Mouse (Mus musculus) lung, postnatal 10 days (tissue): ENCODE measurements around the gene Adamts7.
A peak's percentile ranks its signal among the peaks of the same experiment; 100 is the strongest.

ENCODE experiments used
- DNase-seq: peaks from one replicate; pipeline ENCODE4 v3.0.0; 2021

The Adamts7 gene

DNA sequence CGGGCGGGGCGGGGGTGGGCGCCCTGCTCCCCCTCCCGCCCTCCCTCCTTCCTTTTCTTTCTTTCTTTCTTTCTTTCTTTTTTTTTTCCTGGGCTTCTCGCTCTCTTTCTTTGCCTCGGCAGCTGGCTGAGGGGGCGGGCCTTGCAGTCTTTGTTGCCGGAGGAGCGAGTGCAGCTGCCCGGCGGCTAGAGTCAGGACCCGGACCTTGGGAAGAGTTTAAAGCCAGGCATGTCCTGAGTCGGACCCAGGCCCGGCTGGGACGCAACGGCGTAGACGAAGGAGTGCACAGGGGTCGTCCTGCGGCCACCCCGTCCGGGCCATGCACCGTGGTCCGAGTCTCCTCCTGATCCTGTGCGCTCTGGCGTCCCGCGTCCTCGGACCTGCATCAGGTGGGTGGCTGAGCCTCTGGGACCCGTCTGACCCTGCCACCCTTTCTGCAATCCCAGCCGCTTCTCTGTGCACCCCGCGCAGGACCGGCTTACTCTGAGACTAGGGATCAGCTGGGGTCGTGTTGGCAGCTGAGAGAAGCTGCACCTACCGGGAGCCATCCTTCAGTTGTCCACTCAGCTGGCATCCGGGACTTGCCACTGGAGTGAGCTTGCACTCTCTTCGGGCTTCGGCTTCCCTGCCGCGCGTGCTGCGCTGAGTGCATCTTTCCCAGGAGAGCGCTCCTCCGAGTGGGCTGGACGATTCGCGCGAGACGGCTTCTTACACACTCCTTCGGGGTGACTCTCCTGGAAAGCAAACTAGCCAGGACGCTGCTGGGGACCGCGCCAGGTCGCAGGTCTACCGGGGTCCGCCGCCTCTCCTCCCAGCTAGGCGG lies at the start of gene Adamts7:
TSS of gene Adamts7 (plus strand) at position 144 of the 823 bp plus-strand sequence.
- DNase-seq: peak; percentile 80

DNA sequence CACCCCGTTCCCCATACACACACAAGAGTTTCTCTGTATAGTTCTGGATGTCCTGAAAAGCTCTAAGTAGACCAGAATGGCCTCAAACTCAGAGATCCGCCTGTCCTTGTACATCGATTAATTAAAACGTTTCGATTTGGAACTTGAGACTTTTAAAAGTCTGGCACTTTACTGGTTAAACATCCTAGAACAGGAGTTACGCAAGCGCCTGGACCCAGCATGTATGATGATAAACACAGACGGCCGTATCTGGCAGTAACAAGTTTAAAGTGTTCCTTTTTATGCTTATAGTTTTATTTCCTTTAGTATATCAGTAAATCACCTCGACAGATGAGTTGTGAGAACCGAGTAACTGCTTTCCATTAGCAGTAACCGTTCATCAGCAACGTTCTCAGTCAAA lies 49.7 kb upstream of the Adamts7 start:
- DNase-seq: no peak

DNA sequence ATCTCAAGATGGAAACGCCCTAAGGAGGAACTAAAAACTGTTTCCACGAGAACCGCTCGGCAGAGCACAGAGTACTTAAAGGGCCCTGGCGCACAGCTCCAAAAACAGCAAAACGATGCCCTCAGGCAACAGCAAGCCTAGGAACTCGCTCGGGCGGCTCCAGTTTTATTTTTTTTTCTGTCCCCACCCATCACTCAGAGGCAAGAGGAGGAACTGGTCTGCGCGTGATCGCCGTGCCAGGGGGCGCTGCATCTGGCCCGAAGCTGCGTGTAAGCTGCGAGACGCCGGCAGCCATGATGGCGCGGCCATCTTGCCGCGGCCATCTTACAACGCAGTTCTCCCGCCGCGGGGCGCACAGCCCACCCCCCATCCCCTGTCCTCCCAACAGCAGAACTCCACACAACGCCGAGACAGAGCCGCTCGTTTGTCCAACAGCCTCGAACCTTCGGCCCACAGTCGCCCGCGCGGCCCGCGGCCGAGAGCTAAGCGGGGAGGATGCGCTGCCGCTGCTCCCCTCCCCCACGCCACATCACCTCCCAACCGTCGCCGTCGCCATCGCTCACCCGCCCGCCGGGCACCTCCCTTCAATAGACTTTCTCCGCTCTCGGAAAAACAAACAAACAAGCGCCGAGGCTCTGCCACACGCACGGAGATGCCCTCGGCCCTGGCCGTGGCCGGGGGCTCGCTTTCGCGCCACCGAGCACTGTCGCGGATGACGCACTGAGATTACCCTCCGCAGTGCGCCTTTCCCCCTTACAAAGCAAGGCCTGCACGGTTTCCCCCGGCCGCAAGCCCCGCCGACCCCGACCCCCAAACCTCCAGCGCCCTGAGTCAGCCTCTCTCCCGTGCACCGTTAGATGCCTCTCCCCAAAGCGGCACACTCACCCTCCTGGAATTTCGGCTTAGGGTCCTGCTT lies 49.0 kb upstream of the Adamts7 start:
- DNase-seq: peak; percentile 95

DNA sequence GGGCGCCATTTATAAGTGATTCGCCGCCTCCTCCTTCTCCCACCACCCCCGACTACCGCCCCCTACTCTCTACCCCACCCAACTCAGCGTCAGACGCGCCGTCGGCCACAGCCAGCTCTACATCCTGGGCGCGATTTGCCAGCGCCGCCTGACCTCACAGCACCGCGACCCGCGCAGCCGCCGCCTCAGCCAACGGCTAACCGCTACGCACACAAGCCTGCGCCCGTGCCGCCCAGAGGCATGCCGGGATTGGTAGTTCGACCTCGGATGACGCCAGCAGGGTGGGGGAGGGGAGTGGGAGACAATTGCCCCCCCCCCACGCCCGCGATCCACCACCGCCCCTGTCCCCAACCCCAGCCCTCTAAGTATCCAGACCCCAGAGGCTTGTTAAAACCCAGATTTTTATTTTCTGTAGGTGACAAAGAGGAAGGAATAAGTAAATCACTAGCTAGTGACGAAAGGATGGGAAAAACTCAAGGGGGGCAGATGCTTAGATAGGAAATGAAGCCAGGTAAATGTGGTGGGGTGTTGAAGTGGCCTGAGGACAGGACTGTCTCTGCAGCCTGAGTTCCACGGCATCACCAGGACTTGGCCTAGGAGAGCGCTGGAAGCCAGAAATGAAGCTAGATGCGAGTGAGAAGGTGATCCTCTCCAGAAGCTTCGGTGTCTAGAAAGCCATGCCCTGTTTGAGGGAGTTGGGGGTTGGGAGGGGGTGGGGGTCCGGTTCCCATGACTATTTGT lies 48.1 kb upstream of the Adamts7 start, which contains the start of gene Morf4l1:
TSS of gene Morf4l1 (minus strand) at position 208 of the 741 bp plus-strand sequence.
- peak; percentile 97 for DNase-seq

DNA sequence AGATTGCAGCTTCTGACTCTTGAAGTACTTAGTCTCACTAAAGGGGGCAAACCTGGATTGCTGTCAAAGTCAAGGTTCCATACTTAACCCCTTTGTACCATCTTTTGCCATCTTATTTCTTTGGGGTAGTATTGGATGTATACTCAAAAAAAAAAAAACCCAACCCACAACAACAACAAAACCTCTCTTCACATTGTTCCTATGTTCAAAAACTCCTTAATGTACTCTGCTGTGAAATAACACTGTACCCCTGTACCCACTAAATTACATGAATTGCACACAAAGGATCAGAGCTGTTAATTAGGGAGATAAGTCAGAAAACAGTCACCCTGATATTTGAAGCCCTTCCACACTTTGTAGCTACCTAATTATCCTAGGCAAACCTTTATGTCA lies 47.6 kb upstream of the Adamts7 start:
- DNase-seq: no peak

DNA sequence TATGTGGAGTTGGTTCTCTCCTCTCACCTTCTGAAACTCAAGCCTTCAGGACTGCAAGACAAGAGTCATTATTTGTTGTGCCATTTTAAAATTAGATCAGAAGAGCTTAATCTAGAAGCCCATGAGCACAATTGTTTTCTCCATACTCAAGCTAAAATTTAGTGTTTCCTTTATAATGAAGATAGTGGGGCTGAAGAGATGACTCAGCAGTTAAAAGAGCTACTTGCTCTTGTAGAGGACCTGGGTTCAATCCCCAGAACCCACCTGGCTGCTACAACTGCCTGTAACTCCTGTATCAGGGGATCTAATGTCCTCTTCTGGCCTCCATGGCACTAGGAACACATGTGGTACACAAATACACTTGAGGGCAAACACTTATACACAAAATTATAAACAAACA lies 45.6 kb upstream of the Adamts7 start:
- DNase-seq: no peak

DNA sequence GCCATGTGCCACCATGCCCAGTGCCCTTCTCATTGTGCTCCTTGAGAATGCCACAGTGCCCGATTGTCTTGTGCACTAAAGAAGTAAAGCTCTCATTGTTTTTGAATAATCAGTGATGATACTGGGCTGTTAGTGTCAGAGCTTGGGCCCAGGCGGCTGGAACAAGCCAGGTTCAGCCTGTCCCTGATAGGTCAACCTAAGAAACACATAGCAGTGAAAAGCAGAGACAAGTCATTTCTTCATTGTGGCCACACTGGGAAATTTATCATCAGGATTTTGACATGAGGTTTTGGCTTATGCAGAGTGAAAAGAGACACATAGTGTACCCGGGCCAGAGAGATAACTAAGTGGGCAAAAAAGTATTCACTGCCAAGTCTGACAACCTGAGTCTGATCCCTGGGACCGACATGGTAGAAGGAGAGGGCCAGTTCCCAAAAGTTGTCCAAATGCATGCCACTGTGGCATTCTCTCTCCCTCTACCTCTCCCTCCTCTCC lies 40.6 kb upstream of the Adamts7 start:
- DNase-seq: no peak

DNA sequence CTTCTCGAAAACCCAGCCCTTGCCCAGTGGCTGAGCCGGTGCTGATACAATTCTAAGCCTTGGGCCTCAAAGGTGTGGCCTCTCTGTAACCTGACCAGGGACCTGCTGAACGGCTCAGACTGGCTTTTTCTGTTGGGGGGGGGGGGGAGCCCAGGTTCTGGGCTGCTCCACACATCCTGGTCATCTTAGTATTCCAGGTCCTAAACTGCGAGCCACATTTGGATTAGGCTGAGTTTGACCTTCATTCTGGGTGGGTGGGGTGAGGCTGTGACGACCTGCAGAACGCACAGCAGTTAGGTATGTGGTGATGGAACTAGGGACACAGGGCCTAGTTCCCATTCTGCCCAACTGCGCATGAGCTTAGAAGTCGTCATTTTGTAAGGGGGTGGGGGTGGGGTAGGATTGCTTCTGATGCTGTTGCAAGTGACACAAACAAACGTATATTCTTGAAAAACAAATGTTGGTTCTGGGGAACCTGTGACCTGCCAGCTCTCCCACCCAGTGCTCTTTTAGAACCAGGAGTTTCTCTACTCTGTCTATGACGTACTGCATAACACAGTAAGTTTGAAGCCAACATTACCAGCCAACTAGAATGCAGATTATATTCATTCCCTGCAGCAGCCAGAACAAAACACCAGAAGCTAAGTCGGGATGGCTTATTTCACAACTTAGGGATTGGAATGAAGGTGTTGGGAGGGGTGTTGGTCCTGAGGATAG lies 38.6 kb upstream of the Adamts7 start:
- DNase-seq: no peak

DNA sequence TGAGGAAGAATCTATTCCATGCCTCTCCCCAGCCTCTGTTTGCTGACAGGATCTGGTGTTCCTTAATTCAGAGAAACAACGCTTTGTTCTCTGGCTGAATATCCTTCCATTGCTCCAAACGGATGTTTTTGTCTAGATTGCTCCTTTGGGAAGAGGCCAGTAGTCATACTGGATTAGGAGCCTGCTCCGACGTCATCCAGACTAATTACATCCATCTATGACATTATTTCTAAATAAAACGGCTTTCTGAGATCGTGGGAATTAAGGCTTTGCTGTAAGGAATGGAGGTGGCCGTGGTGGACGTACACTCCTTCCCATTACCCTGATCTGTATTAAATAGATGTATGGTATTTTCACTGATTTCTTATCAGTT lies 38.0 kb upstream of the Adamts7 start:
- peak; percentile 61 for DNase-seq

DNA sequence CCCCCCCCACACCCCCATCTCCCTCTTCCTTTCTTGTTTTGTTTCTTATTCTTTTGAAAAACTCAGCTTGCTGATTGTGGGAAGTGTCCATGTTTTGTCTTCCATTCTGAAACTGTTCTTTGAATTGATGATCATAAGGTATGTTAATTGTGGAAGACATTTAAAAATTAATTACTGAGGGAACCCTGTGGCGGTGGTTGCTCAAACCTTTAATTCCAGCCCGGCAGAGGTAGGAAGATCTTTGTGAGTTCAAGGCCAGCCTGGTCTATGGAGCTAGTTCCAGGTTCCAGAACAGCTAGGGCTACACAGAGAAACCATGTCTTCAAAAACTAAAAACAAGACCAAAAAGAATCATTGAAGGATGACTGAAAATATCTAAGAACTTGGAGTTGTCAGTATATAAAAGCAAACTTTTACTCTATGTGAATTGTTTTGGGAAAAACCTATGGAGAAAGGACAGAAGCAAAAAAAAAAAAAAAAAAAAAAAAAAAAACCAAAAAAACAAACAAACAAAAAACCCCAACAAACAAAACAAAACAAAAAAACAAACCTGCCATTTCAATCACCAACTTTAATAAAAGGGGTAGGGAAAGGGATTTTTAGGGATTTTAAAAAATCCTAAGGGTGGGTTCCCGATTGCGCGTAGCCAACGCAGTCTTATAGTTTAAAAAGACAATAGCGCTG lies 37.3 kb upstream of the Adamts7 start:
- DNase-seq: no peak

DNA sequence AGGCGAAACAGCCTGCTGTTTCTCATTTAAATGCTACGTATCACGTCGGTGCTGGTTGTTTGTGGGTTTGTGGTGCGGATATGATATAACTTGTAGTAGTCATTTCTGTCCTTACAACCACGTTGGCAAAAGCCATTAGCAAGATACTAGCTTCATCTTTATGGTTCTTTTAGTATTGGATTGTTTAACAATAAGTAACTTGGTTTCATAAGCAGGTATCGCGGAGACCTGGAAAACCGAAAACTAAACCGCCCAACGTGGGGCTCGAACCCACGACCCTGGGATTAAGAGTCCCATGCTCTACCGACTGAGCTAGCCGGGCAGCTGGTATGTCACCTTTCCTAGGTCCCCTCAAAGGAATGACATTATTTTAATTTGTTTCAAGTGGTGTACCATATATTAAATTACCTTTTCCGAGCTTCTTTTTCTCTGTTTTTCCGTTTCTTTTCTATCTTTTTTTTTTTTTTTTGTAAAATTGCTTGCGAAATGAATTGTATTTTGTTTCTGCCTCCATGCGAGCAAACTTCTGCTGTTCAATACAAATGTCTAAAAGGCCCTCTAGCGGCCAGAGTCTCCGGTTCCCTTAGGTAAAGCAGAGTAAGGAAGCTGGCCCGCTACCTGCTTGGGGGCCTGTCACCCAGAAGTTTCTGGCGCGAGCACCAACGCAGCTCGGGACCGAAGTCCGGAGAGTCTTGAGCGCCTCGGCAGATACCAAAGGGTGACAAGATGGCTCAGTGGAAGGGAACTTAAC lies 36.4 kb upstream of the Adamts7 start:
- peak; percentile 85 for DNase-seq

DNA sequence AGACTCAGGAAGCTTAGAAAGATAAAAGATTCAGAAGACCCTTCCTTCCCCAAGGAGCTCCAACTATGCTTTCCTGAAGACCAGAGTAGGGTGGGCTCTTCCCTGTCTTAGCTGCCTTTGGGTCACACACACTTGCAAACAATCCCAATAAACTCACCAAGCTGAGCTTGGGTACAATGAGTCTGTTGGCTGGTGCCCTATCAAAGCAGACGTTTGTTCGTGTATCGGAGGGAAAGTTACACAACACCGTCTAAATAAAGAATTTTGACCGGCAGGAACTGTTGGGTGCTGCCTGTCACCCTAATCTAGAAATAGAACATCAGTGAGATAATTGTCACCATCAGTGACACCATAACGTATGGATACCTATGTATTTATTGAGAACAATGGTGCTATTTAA lies 35.7 kb upstream of the Adamts7 start:
- no peak for DNase-seq

DNA sequence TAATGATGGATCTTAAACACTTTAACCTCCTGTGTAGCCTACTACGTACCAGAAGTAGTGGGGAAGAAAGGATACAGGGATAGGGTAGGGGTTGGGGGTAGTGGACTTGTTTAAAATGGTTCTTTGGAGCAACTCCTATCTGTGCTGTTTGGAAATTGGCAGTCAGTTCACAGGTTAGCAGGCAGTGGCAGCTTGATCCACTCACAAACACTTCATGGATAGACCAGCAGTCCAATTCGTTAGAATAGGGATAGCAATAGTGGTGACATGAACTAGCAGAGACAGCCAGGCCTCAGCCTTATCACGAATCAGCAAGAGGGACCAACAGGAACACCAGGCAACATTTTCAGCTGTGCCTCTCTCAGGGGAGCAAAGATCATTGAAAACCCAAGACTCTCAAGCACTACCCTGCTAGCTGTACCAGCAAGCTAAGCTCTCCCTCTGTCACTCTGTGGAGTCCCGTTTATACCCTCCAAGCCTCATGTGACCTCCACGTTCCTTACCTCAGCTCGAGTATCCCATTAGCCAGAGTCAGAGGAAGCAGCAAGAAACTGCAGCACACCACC lies 34.1 kb upstream of the Adamts7 start:
- peak; percentile 18 for DNase-seq

DNA sequence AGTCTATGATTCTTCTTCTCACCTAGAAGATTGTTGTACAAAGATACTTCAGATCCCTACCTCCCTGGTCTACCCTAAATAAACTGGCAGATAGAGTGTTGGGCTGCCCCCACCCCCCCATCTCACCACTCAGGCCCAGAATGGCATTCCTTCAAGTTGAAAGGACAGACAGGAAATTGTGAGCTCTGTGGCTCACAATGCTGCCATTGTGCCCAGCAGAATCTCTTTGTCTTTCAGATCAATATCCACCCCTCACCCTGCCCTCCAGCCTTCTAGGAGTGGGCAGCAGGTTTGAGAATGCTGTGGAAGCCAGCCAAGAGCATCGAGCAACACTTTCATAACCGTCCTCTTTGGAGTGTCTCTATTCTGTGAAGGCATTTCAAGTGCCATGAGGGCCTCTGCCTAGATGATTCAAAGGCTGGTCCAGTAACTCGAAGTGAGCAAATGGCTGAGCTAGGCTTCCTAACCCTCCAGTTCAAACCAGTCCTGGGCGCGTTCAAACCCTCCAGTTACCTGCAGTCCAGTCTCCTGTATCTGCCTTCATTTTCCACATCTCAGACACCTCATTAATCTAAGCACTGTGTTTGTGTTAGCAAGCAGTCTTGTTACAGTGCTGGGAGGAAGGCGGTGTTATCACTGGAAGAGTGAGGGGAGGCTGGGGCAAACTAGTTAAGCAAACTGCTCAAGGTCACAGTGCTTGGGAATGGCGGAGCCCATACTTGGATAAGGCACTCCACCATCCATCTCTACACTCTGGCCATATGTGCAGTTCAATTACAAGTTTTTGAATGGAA lies 29.1 kb upstream of the Adamts7 start:
- no peak for DNase-seq

DNA sequence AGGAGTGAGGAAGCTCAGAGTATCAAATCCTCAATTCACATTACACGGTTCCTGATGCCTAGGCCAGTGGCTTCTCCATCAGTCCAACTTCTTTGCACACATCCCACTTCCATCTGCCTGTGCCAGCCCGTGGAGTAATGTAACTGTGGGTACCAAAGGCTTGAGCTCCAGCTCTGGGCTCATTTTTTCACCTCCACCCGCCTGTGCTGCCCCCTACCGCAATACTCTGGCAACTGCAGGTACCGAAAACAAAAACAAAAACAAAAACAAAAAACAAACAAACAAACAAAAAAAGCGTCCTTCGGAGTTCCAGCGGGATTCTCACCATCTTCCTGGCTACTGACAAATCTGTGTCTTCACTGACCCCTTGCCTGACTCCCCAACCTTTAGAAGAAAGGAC lies 27.4 kb upstream of the Adamts7 start:
- DNase-seq: no peak

DNA sequence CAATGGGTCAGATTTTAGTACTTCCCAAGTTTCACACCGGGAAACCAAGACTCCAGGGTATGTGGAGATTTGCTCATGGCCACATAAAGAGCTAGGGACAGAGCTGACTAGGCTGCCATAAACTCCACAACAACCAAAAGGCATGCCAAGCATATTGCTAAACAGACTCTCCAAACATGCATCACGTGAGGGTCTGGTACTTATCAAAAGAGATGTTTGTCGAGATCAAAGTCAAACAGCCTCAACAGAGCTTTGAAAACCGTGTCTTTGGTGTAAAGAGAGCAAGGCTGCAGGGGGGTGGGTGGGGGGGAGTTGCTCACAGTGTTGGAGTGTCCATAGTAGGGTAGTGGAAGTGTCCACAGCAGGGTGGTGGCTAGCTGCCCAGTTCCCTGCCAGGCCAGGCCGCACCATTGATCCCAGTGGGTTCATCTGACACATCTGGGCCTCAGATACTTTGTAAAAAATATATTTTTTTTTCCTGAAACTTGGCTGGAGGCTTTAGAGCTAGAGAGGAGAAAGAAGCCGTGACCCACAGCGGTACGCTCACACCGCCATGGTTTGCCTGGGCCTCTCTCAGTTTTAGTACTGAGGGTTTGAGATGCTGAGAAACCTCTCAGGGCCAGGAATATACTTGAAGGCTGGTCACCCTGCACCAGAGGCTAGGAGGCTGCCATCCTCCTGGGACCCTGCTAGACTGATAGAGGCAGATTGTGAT lies 26.7 kb upstream of the Adamts7 start:
- DNase-seq: no peak

DNA sequence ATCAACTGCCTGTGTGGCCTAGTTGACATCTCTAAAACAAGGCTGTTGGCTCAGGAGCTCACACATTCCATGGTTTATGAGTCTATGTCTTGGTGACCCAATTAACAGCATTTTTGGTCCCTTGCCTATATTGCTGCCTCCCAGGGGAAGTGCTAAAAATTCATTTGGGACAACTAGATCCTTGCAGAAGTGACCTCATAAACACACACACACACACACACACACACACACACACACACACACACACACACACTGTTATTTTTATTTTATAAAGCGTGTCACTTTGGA lies 26.2 kb upstream of the Adamts7 start:
- DNase-seq: peak; percentile 41

DNA sequence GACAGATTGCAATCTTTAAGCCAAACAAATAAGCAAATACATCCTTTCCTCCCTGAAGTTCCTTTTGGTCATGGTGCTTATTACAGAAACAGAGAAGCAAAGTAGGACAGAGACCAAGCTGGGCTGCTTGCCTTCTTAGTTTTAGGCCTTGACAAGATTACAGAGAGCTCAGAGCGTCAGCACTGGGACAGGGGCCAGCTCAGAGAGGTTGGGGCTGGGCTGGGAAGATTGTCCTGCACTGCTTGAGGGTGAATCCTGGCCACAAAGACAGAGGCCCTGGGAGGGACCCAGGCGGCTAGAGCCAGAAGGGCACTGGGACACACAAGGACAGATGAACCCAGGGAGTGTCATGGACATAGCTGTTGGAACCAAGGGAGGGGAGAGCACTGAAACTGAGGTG lies 17.1 kb upstream of the Adamts7 start:
- peak; percentile 56 for DNase-seq

DNA sequence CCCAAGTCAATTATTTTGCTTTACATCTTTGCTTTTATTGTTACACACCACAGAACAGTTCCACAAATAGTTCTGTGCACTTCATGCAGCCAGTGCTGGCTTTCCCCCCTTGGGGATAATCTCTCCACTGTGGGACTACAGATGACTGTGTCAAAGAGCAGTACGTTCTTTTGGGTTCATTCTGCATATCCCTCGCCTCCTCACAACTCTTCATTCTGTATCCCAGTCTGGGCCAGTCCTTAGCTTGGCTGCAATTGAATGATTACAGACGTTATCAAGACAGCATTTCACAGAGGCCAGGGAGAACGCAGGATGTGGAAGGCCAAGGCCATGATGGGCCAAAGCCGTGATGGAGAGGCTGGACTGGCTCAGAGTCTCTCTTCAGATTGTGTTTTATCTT lies 16.0 kb upstream of the Adamts7 start:
- no peak for DNase-seq
